ENCODE assay signal across 10 mouse cellular contexts in genomic region chr4:138851463-138851862, GRCm38 (mm10). TPM values are rescaled to one million over a fixed set of nuclear protein-coding genes. Genes with fewer than 3 reads are reported as not detected.
DNase-seq lines count a peak whose midpoint lies in the region; ATAC-seq lines count a peak whose summit lies in the region.
"Had no signal": no experiment of that assay in that cellular context is flagged by ENCODE, and none has a peak within 500 bp of the region (broad histone marks: within the 10 kb centered on the region; RNA-seq: fewer than 3 reads in every experiment).

No protein-coding gene starts in this region.

- no peak overlapping the region for H3K9ac ChIP-seq in kidney, embryonic 16.5 days (replicated peaks; ENCODE audit: low read length)
- H3K9ac ChIP-seq in liver, embryonic 11.5 days (ENCODE audit: low read depth, low read length), result no peak overlapping the region
- no peak overlapping the region for H3K9ac ChIP-seq in neural tube, embryonic 14.5 days (replicated peaks; ENCODE audit: low read depth, low read length)
- H3K9ac ChIP-seq: stomach, embryonic 15.5 days had no signal

- H3K36me3 ChIP-seq in kidney, embryonic 16.5 days (ENCODE audit: insufficient read depth, low read length), result no peaks in the 10 kb centered on the region
- no peaks in the 10 kb centered on the region for H3K36me3 ChIP-seq in liver, embryonic 11.5 days (ENCODE audit: control insufficient read depth, insufficient read depth, low read length)
- no peaks in the 10 kb centered on the region for H3K36me3 ChIP-seq in neural tube, embryonic 14.5 days (ENCODE audit: control insufficient read depth, insufficient read depth, low read length)
- H3K36me3 ChIP-seq: stomach, embryonic 15.5 days had no signal

- DNase-seq in B cell, adult 2 months, result peak; percentile 72 to 75
- peak; percentile 71 to 89 for DNase-seq in adrenal gland, adult (ENCODE audit: inconsistent age in 2 of 2, low spot score in 1 of 2)
- DNase-seq in embryo, embryonic 10 days (ENCODE audit: low spot score), result peak; percentile 81
- peak; percentile 48 to 54 for DNase-seq in gastrocnemius, postnatal 36 days
- peak; percentile 62 for DNase-seq in liver, embryonic 11.5 days (ENCODE audit: low spot score)
- DNase-seq in testis, postnatal 10 days (ENCODE audit: low spot score), result peak; percentile 86

- H3K27me3 ChIP-seq in kidney, embryonic 16.5 days (ENCODE audit: insufficient read depth, low read length), result no peaks in the 10 kb centered on the region
- H3K27me3 ChIP-seq in liver, embryonic 11.5 days (replicated peaks; ENCODE audit: control insufficient read depth, insufficient read depth, low read length), result no peaks in the 10 kb centered on the region
- H3K27me3 ChIP-seq in neural tube, embryonic 14.5 days (ENCODE audit: control insufficient read depth, insufficient read depth, low read length), result no peaks in the 10 kb centered on the region
- H3K27me3 ChIP-seq: stomach, embryonic 15.5 days had no signal

- no peak overlapping the region for H3K4me3 ChIP-seq in kidney, embryonic 16.5 days (ENCODE audit: low read length)
- no peak overlapping the region for H3K4me3 ChIP-seq in liver, embryonic 11.5 days (ENCODE audit: low read depth, low read length)
- H3K4me3 ChIP-seq in neural tube, embryonic 14.5 days (ENCODE audit: low read depth, low read length), result no peak overlapping the region
- H3K4me3 ChIP-seq: erythroblast, embryonic 14.5 days; stomach, embryonic 15.5 days had no signal

- H3K27ac ChIP-seq in kidney, embryonic 16.5 days (ENCODE audit: low read length), result no peak overlapping the region
- no peak overlapping the region for H3K27ac ChIP-seq in liver, embryonic 11.5 days (ENCODE audit: low read depth, low read length)
- no peak overlapping the region for H3K27ac ChIP-seq in neural tube, embryonic 14.5 days (ENCODE audit: low read depth, low read length)
- H3K27ac ChIP-seq: stomach, embryonic 15.5 days had no signal

- H3K4me1 ChIP-seq in kidney, embryonic 16.5 days (ENCODE audit: insufficient read depth, low read length), result no peaks in the 10 kb centered on the region
- H3K4me1 ChIP-seq in liver, embryonic 11.5 days (replicated peaks; ENCODE audit: control insufficient read depth, insufficient read depth, low read length), result no peaks in the 10 kb centered on the region
- H3K4me1 ChIP-seq in neural tube, embryonic 14.5 days (ENCODE audit: control insufficient read depth, insufficient read depth, low read length), result no peaks in the 10 kb centered on the region
- H3K4me1 ChIP-seq: stomach, embryonic 15.5 days had no signal

- H3K4me2 ChIP-seq in kidney, embryonic 16.5 days (replicated peaks; ENCODE audit: low read depth, low read length), result no peak overlapping the region
- no peak overlapping the region for H3K4me2 ChIP-seq in liver, embryonic 11.5 days
- no peak overlapping the region for H3K4me2 ChIP-seq in neural tube, embryonic 14.5 days (ENCODE audit: low read depth, low read length)
- H3K4me2 ChIP-seq: stomach, embryonic 15.5 days had no signal

- peak; percentile 67; the same call in 1 of the 2 replicates for ATAC-seq in kidney, embryonic 16.5 days (ENCODE audit: low FRiP score, low TSS enrichment)
- no peak for ATAC-seq in liver, embryonic 11.5 days (replicated peaks; ENCODE audit: low FRiP score)
- ATAC-seq in neural tube, embryonic 14.5 days (ENCODE audit: low read depth), result peak; percentile 51; the same call in 1 of the 2 replicates

- intact Hi-C loops in gastrocnemius, postnatal 36 days (cut with DNase I), result loop anchor here (2.0 to 5.0 kb wide), 2 partner anchors 143 to 404 kb away; no protein-coding TSS in a partner anchor

- H3K9me3 ChIP-seq in kidney, embryonic 16.5 days (ENCODE audit: low read length), result no peaks in the 10 kb centered on the region
- no peaks in the 10 kb centered on the region for H3K9me3 ChIP-seq in liver, embryonic 11.5 days (ENCODE audit: control insufficient read depth, low read length)
- H3K9me3 ChIP-seq in neural tube, embryonic 14.5 days (ENCODE audit: control insufficient read depth, low read length), result no peaks in the 10 kb centered on the region
- H3K9me3 ChIP-seq: stomach, embryonic 15.5 days had no signal

- 3% methylated on average over 4 of the region's 4 CpGs for WGBS in kidney, embryonic 16.5 days
- 5% methylated on average over 4 of the region's 4 CpGs for WGBS in liver, embryonic 11.5 days
- 3% methylated on average over 4 of the region's 4 CpGs for WGBS in neural tube, embryonic 14.5 days

RNA-seq across cellular contexts. Expression of gene Pla2g5, which starts 11.8 kb away (rescaled TPM):
- 1 to 10 TPM in 1 of 2 experiments, under 1 TPM in 1; 0.20 to 1.7 TPM for total RNA-seq in gastrocnemius, postnatal 36 days (2021)
- 0.36 and 0.91 TPM in 2 replicates for polyA plus RNA-seq in kidney, embryonic 16.5 days (2015; fragmentation: Nextera tagmentation; extraction: Ambion mirVana)
- polyA plus RNA-seq in liver, embryonic 11.5 days (2014; fragmentation: Nextera tagmentation; extraction: Ambion mirVana), result 0.16 TPM in 1 of 2 replicates, not detected in the other
- polyA plus RNA-seq in neural tube, embryonic 14.5 days (2014; fragmentation: Nextera tagmentation; extraction: Ambion mirVana), result 0.35 TPM in 1 of 2 replicates, not detected in the other
- polyA plus RNA-seq: erythroblast, embryonic 14.5 days had no signal

RNA-seq across cellular contexts. Expression of gene Gm13030, which starts 22.3 kb away (rescaled TPM):
- total RNA-seq in gastrocnemius, postnatal 36 days (2021), result not detected
- polyA plus RNA-seq in kidney, embryonic 16.5 days (2015; fragmentation: Nextera tagmentation; extraction: Ambion mirVana), result not detected in 2 replicates
- polyA plus RNA-seq in liver, embryonic 11.5 days (2014; fragmentation: Nextera tagmentation; extraction: Ambion mirVana), result not detected in 2 replicates
- polyA plus RNA-seq in neural tube, embryonic 14.5 days (2014; fragmentation: Nextera tagmentation; extraction: Ambion mirVana), result not detected in 2 replicates
- polyA plus RNA-seq: erythroblast, embryonic 14.5 days; stomach, embryonic 15.5 days had no signal

RNA-seq across cellular contexts. Expression of gene Pla2g2e, which starts 26.3 kb away (rescaled TPM):
- not detected for total RNA-seq in gastrocnemius, postnatal 36 days (2021)
- polyA plus RNA-seq in kidney, embryonic 16.5 days (2015; fragmentation: Nextera tagmentation; extraction: Ambion mirVana), result 0.35 and 0.55 TPM in 2 replicates
- polyA plus RNA-seq in liver, embryonic 11.5 days (2014; fragmentation: Nextera tagmentation; extraction: Ambion mirVana), result not detected in 2 replicates
- polyA plus RNA-seq in neural tube, embryonic 14.5 days (2014; fragmentation: Nextera tagmentation; extraction: Ambion mirVana), result not detected in 2 replicates
- polyA plus RNA-seq: erythroblast, embryonic 14.5 days; stomach, embryonic 15.5 days had no signal
